Mouse (Mus musculus) MEL (cell line): ENCODE results near the gene Appbp2.

ENCODE experiments used
- BHLHE40 ChIP-seq: IDR thresholded peaks from 2 replicates; pipeline ENCODE4 v1.6.1; 2012; ENCODE audit warnings: low read depth, mild to moderate bottlenecking, inconsistent platforms, low read length, improper control_type of control experiment, borderline replicate concordance
- CTCF ChIP-seq, 3 experiments: IDR thresholded peaks in 2 of 3; conservative IDR thresholded peaks in 1 of 3; 2 replicates each; pipeline ENCODE4 v1.5.1; 2011 to 2012; ENCODE audit warnings: low read length in 3 of 3, low read depth in 2 of 3, mild to moderate bottlenecking in 2 of 3, improper control_type of control experiment in 1 of 3, inconsistent platforms in 1 of 3, mixed read lengths in 1 of 3, moderate library complexity in 1 of 3; ENCODE audit not compliant: control insufficient read depth in 1 of 3, insufficient read depth in 1 of 3, poor library complexity in 1 of 3, severe bottlenecking in 1 of 3
- EP300 ChIP-seq, 2 experiments: IDR thresholded peaks; 2 replicates each; pipeline ENCODE4 v1.6.1; 2011; ENCODE audit warnings: improper control_type of control experiment in 2 of 2, low read length in 2 of 2, low read depth in 1 of 2, mild to moderate bottlenecking in 1 of 2
- POLR2A ChIP-seq, 2 experiments: IDR thresholded peaks; 2 replicates each; pipeline ENCODE4 v1.6.1; 2011 to 2012; ENCODE audit warnings: low read length in 2 of 2, mild to moderate bottlenecking in 2 of 2, control low read depth in 1 of 2, improper control_type of control experiment in 1 of 2, low read depth in 1 of 2, moderate library complexity in 1 of 2; ENCODE audit not compliant: control insufficient read depth in 1 of 2, insufficient read depth in 1 of 2, poor library complexity in 1 of 2
- SIN3A ChIP-seq: IDR thresholded peaks from 2 replicates; pipeline ENCODE4 v1.6.1; 2012; ENCODE audit warnings: low read length, improper control_type of control experiment, inconsistent platforms
- SMC3 ChIP-seq: IDR thresholded peaks from 2 replicates; pipeline ENCODE4 v1.6.1; 2011; ENCODE audit warnings: low read depth, low read length, improper control_type of control experiment

GRCm38 (mm10) chr11:85196046-85196445, 38.9 kb downstream of the Appbp2 start:
- TF ChIP-seq CTCF (IDR thresholded peaks at IDR 0.05 in 2 of 3, conservative IDR thresholded peaks at IDR 0.05 in 1 of 3; ENCODE audit: control insufficient read depth in 1 of 3, insufficient read depth in 1 of 3, low read depth in 2 of 3, low read length in 3 of 3, poor library complexity in 1 of 3, severe bottlenecking in 1 of 3), result no peak
- TF ChIP-seq SMC3, result no peak
- no peak for TF ChIP-seq SIN3A
- TF ChIP-seq BHLHE40, result no peak
- no peak for TF ChIP-seq POLR2A (IDR thresholded peaks at IDR 0.05; ENCODE audit: control insufficient read depth in 1 of 2, insufficient read depth in 1 of 2, low read depth in 1 of 2, low read length in 2 of 2, poor library complexity in 1 of 2)
- no peak for TF ChIP-seq EP300 (IDR thresholded peaks at IDR 0.05; ENCODE audit: low read depth in 1 of 2, low read length in 2 of 2)
